Mouse (Mus musculus): ENCODE measurements around the gene Slc7a8.

DNA sequence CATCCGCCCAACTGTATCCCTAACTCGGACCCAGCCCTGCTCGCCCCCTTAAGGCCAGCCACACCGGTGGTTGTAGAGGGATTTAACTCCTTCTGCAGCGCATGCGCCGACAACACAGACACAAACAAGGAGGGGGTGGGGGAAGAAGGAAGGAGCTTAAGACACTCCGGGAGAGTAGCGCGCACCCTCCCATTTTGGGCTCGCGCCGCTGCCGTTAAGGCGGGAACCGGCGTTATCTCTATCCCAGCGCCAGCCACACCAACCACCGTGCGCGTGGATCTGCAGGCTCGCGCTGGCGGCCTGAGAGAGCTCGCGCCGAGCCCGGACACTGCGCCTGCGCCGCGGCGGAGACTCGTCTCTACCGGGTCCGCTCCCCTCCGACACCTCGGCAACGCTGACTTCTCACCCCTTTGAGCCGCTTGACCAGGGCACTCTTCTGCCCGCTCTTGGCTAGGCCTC lies 95.7 kb downstream of the Slc7a8 start, which contains the start of gene 1700123O20Rik:
- TF ChIP-seq CTCF (IDR thresholded peaks at IDR 0.05; ENCODE audit: control insufficient read depth, insufficient read depth, low read length): peak; percentile 25; the same call in 1 of the 2 replicates
- no peak; the same call in 1 of the 2 replicates for TF ChIP-seq POLR2A (IDR thresholded peaks at IDR 0.05; ENCODE audit: borderline replicate concordance, control insufficient read depth, low read depth, low read length)

Data from bone marrow, adult 2 months (tissue).